Mouse (Mus musculus): ENCODE data around the gene Mup21. TPM values are rescaled to one million over a fixed set of nuclear protein-coding genes. Genes with fewer than 3 reads are reported as not detected.
"Not testable (repeated sequence)": the region's sequence is repeated elsewhere in the genome, so short reads cannot be mapped to it uniquely, and the experiment has no call there.

Mup21 gene
- total RNA-seq (2021), result not detected
- long read RNA-seq, experiment 1, result 0 reads
- long read RNA-seq, experiment 2, result 0 reads

GRCm38 (mm10) chr4:62150811-62151210, at the start of gene Mup21:
Gene Mup21 (minus strand): TSS chr4:62150863.
- Histone ChIP-seq H3K4me3 (no peak within 1 kb of the TSS), H3K27ac (no peak within 1 kb of the TSS)
- no peak for TF ChIP-seq CTCF (conservative IDR thresholded peaks at IDR 0.05)
- DNase-seq (ENCODE audit: low spot score in 2 of 2), result no peak

- no peak for DNase-seq (ENCODE audit: low spot score in 2 of 2)
- TF ChIP-seq CTCF (conservative IDR thresholded peaks at IDR 0.05), result no peak
- no peak overlapping the region for H3K27ac ChIP-seq
- no peak overlapping the region for H3K4me3 ChIP-seq
These were observed 49.4 kb upstream of the Mup21 start for GRCm38 (mm10) chr4:62199923-62200529.

- Histone ChIP-seq H3K27ac (no peak overlapping the region), H3K4me3 (no peak overlapping the region)
- no peak for TF ChIP-seq CTCF (conservative IDR thresholded peaks at IDR 0.05)
- no peak for DNase-seq (ENCODE audit: low spot score in 2 of 2)
These were observed 38.1 kb upstream of the Mup21 start for GRCm38 (mm10) chr4:62188778-62189177.

GRCm38 (mm10) chr4:62177282-62177681, 26.6 kb upstream of the Mup21 start:
- DNase-seq (ENCODE audit: low spot score in 2 of 2), result peak in 1 of 2 experiments; percentile 23
- H3K4me3 ChIP-seq, result no peak overlapping the region
- H3K27ac ChIP-seq, result no peak overlapping the region
- peak; percentile 85 for TF ChIP-seq CTCF (conservative IDR thresholded peaks at IDR 0.05)

- DNase-seq (ENCODE audit: low spot score in 2 of 2), result no peak
- Histone ChIP-seq H3K4me3 (no peak overlapping the region), H3K27ac (no peak overlapping the region)
- TF ChIP-seq CTCF (conservative IDR thresholded peaks at IDR 0.05), result no peak
These were observed 23.8 kb upstream of the Mup21 start for GRCm38 (mm10) chr4:62174471-62174870.

DNA sequence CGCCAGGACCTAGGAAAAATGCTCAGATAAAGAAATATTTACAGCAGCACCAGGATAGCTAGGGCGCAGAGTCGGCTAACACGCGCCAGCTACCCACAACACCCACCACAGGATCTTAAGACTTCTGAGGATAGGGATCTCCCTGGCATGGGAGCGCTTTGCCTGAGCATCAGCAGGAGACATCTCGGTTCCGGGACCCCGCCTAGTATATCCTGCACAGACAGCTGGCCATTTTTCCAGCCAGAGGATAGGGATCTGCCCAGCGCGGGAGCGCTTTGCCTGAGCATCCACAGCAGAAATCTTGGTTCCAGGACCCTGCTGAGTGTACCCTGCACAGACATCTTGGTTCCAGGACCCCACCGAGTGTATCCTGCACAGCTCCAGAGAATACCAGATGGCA, 17.0 kb upstream of the Mup21 start:
- not testable (repeated sequence) for DNase-seq (ENCODE audit: low spot score in 2 of 2); H3K27ac ChIP-seq; H3K4me3 ChIP-seq

DNA sequence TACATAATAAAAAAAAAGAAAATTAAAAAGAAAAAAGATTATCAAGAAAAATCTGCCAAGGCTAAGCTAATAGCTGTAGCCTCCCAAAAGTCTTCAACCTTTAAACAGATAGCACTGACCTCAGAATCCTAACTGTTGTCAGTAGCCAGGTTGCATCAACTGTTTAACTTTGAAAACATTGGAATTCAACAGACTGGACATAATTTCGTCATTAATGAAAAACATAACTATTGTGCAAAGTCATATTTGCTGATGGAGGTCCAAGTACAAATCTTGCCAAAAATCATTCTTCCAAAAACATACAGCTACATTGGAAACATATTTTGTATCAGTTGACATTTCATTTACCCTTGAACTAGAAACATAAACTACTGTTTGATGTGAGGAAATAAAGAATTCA, 7.7 kb upstream of the Mup21 start:
- no peak for DNase-seq (ENCODE audit: low spot score in 2 of 2)
- Histone ChIP-seq H3K27ac (no peak overlapping the region), H3K4me3 (no peak overlapping the region)
- no peak for TF ChIP-seq CTCF (conservative IDR thresholded peaks at IDR 0.05)

- no peak overlapping the region for H3K4me3 ChIP-seq
These were observed 17.0 kb downstream of the Mup21 start for GRCm38 (mm10) chr4:62133706-62134105.

GRCm38 (mm10) chr4:62103366-62103765, 47.3 kb downstream of the Mup21 start:
- H3K4me3 ChIP-seq, H3K27ac ChIP-seq: not testable (repeated sequence)
- peak in 1 of 2 experiments; percentile 23 for DNase-seq (ENCODE audit: low spot score in 2 of 2)
- TF ChIP-seq CTCF (conservative IDR thresholded peaks at IDR 0.05), result peak; percentile 81

More at GRCm38 (mm10) chr4:62133706-62134105, 17.0 kb downstream of the Mup21 start:
- DNase-seq (ENCODE audit: low spot score in 2 of 2), result peak; percentile 23 to 60
- peak; percentile 78 for TF ChIP-seq CTCF (conservative IDR thresholded peaks at IDR 0.05)
- H3K27ac ChIP-seq, result no peak overlapping the region

Other genes starting within 250 kb of the Mup21 start
- not detected for gene Mup20, start 96.7 kb downstream of the Mup21 start, total RNA-seq (2021)
- gene Mup3, start 63.5 kb downstream of the Mup21 start, total RNA-seq (2021), result not detected
- gene Zfp37, start 80.2 kb upstream of the Mup21 start, total RNA-seq (2021), result 10 to 100 TPM; 26.0 to 26.3 TPM
- gene Slc31a2, start 111.7 kb upstream of the Mup21 start, total RNA-seq (2021), result 10 to 100 TPM in 1 of 2 experiments, 1 to 10 TPM in 1; 9.5 to 10.2 TPM
- 10 to 100 TPM; 41.1 to 43.4 TPM for gene Fkbp15, start 209.7 kb upstream of the Mup21 start, total RNA-seq (2021)
- 10 to 100 TPM; 11.7 to 11.9 TPM for gene Slc31a1, start 209.9 kb upstream of the Mup21 start, total RNA-seq (2021)

Data from layer of hippocampus, adult 2 months (tissue).